Mouse (Mus musculus): ENCODE measurements at regions not wholly inside any gene's neighbourhood (a gene's known extent, or its start where the extent isn't known, plus 50 kb on each side); places are given as distances from the start of the nearest gene placed in this dataset.

DNA sequence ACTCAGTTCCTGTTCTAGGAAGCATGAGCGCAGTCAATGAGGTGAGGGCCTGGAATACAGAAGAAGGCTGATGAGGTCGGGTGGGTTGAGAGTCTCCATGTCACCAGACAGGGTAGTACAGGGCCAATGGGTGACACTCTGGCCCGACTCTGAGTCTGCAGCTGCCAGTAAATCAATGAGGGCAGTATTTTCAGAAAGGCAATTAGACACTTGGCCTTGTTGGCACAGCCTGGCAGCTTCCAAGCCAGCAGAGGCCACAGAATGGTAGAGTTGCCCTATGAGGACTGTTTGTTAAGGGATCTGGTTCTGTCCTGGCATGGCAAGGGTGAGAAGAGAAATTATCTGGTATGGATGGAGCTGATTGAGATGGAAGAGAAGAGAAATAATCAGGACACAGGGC, 170.7 kb upstream of the Dynlrb2 start:
- DNase-seq (ENCODE audit: low read depth, low spot score): no peak
- no peaks in the 10 kb centered on the region for H3K36me3 ChIP-seq (ENCODE audit: control insufficient read depth in 1 of 2, insufficient read depth in 2 of 2, low read length in 2 of 2)
- no peaks in the 10 kb centered on the region for H3K9me3 ChIP-seq (replicated peaks; ENCODE audit: insufficient read depth, low read length)
- no peaks in the 10 kb centered on the region for H3K79me2 ChIP-seq (ENCODE audit: control insufficient read depth, insufficient read depth, low read length, poor library complexity)
- H3K27me3 ChIP-seq (ENCODE audit: control insufficient read depth in 1 of 2, insufficient read depth in 2 of 2, low read length in 2 of 2): no peaks in the 10 kb centered on the region
- H3K4me3 ChIP-seq (ENCODE audit: control insufficient read depth in 1 of 2, insufficient read depth in 1 of 2, low read depth in 2 of 2, low read length in 2 of 2): no peak overlapping the region
- H3K9ac ChIP-seq (ENCODE audit: control insufficient read depth, low read depth, low read length, poor library complexity, severe bottlenecking): no peak overlapping the region
- H3K27ac ChIP-seq (ENCODE audit: control insufficient read depth, low read depth, low read length): no peak overlapping the region
- TF ChIP-seq ZNF384 (IDR thresholded peaks at IDR 0.05; ENCODE audit: low read depth, low read length) (no peak), KAT2A (conservative IDR thresholded peaks at IDR 0.05; ENCODE audit: low read depth, low read length) (no peak), CHD1 (IDR thresholded peaks at IDR 0.05; ENCODE audit: low read depth, low read length) (no peak), TAL1 (IDR thresholded peaks at IDR 0.05; ENCODE audit: low read length) (no peak), JUND (IDR thresholded peaks at IDR 0.05; ENCODE audit: low read depth, low read length) (no peak), EP300 (IDR thresholded peaks at IDR 0.05; ENCODE audit: low read depth in 1 of 2, low read length in 2 of 2) (no peak), USF1 (IDR thresholded peaks at IDR 0.05; ENCODE audit: low read depth, low read length) (no peak), RAD21 (IDR thresholded peaks at IDR 0.05; ENCODE audit: low read depth, low read length) (no peak), MAZ (IDR thresholded peaks at IDR 0.05; ENCODE audit: low read depth, low read length) (no peak), GATA1 (IDR thresholded peaks at IDR 0.05; ENCODE audit: low read depth, low read length) (no peak), ZMIZ1 (IDR thresholded peaks at IDR 0.05; ENCODE audit: low read depth, low read length) (no peak), ZC3H11A (IDR thresholded peaks at IDR 0.05; ENCODE audit: low read depth, low read length) (no peak), MYB (IDR thresholded peaks at IDR 0.05; ENCODE audit: low read depth, low read length) (no peak), HCFC1 (IDR thresholded peaks at IDR 0.05; ENCODE audit: low read depth, low read length) (no peak), SMC3 (IDR thresholded peaks at IDR 0.05; ENCODE audit: low read depth, low read length) (no peak), NELFE (IDR thresholded peaks at IDR 0.05; ENCODE audit: low read depth, low read length) (no peak), POLR2AphosphoS2 (IDR thresholded peaks at IDR 0.05; ENCODE audit: low read length) (no peak), BHLHE40 (IDR thresholded peaks at IDR 0.05; ENCODE audit: borderline replicate concordance, low read depth, low read length) (no peak)
- no peaks in the 10 kb centered on the region for H3K4me1 ChIP-seq (ENCODE audit: control insufficient read depth in 1 of 2, insufficient read depth in 2 of 2, low read length in 2 of 2)

GRCm38 (mm10) chr8:116320014-116320680, 184.6 kb upstream of the Dynlrb2 start:
- Histone ChIP-seq H3K9me3 (replicated peaks; ENCODE audit: insufficient read depth, low read length) (no peaks in the 10 kb centered on the region), H3K27ac (ENCODE audit: control insufficient read depth, low read depth, low read length) (no peak overlapping the region), H3K4me3 (ENCODE audit: control insufficient read depth in 1 of 2, insufficient read depth in 1 of 2, low read depth in 2 of 2, low read length in 2 of 2) (no peak overlapping the region), H3K9ac (ENCODE audit: control insufficient read depth, low read depth, low read length, poor library complexity, severe bottlenecking) (no peak overlapping the region), H3K4me1 (ENCODE audit: control insufficient read depth in 1 of 2, insufficient read depth in 2 of 2, low read length in 2 of 2) (no peaks in the 10 kb centered on the region), H3K36me3 (ENCODE audit: control insufficient read depth in 1 of 2, insufficient read depth in 2 of 2, low read length in 2 of 2) (no peaks in the 10 kb centered on the region), H3K27me3 (ENCODE audit: control insufficient read depth in 1 of 2, insufficient read depth in 2 of 2, low read length in 2 of 2) (no peaks in the 10 kb centered on the region), H3K79me2 (ENCODE audit: control insufficient read depth, insufficient read depth, low read length, poor library complexity) (no peaks in the 10 kb centered on the region)
- no peak for TF ChIP-seq ZNF384 (IDR thresholded peaks at IDR 0.05; ENCODE audit: low read depth, low read length)
- DNase-seq (ENCODE audit: low read depth, low spot score): no peak

Measured in MEL (cell line).